Mouse (Mus musculus): ENCODE measurements around the gene Trp53bp2.

DNA sequence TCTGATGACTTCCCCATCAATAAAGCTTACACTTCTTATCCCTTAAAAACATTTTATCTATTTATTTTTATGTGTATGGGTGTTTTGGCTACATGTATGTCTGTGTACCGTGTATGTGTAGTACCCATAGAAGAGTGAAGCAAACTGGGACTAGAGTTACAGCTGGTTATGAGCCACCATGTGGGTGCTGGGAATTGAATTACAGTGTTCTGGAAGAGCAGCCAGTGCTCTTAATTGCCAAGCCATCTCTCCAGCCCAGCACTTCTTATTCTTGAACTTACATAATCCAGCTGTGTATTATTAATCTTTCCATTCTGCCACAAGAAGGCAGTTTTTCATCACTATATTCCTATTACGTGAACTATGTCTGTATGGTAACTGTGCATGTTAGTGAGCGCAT is 10.5 kb downstream of the Trp53bp2 start:
- TF ChIP-seq POLR2AphosphoS5 (IDR thresholded peaks at IDR 0.05; ENCODE audit: insufficient replicate concordance, low read depth, low read length) (no peak), CTCF (IDR thresholded peaks at IDR 0.05; ENCODE audit: low read depth, low read length) (no peak), GATA2 (IDR thresholded peaks at IDR 0.05; ENCODE audit: borderline replicate concordance, low read depth, low read length) (no peak), GATA1 (IDR thresholded peaks at IDR 0.05; ENCODE audit: borderline replicate concordance, low read length) (no peak)

Measured in G1E (cell line).